Mouse (Mus musculus): ENCODE data around the gene Adam22.

Adam22 gene

DNA sequence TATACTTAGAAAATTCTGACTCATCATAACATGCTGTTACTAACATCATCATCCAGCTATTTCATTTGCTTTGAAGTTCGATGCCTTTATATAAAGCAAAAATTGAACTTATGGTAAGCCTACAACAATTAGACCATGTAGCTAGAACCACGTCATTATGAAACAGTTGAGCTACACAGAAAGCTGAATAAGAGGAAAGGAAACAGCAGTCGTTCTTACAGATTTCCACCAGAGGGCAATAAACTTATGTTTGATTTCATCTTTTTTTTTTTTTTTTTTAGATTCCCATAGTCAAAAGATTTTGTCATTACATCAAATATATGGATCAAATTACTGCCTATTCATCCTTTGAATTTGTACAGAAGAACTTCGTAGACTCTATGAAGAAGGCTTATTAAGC lies 203.2 kb downstream of the Adam22 start:
- no peak for DNase-seq (ENCODE audit: low read depth, low spot score)

DNA sequence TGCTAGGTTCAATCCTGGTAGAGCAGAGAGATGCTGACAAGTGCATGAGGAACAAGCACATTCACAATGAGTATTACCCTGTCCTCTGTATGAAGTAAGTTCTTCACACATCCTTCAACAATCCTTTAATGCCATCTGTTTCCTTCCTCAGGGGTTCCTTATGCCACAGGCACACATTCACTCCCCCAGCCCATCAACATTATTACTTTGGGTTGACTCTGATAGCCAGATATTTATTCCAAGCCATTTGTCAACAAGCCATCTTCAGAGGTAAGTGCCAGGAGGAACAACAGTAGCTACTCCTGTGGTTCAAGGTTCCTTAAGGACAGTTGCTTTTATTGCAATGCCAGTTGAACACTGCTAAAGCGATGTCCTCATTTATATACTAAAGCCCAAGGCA lies 216.3 kb downstream of the Adam22 start:
- DNase-seq (ENCODE audit: low read depth, low spot score), result no peak

DNA sequence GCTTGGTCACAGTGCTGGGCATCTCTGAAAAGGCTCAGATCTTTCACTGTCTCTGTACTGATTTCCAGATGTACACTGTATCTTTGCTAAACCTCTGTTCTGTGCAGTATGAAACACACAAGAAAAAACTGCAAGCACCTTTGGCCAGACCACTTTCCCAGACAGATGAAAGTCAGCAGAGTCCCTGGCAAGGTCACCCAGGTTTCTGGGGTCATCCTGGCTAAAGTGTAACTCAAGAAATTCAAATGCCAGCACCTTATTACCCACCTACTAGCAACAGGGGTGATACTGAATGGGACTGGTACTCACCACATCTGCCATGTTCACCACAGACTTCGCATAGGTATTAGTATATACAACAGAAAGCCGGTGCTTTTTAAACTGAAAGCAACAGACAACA lies 221.8 kb downstream of the Adam22 start:
- DNase-seq (ENCODE audit: low read depth, low spot score), result no peak

DNA sequence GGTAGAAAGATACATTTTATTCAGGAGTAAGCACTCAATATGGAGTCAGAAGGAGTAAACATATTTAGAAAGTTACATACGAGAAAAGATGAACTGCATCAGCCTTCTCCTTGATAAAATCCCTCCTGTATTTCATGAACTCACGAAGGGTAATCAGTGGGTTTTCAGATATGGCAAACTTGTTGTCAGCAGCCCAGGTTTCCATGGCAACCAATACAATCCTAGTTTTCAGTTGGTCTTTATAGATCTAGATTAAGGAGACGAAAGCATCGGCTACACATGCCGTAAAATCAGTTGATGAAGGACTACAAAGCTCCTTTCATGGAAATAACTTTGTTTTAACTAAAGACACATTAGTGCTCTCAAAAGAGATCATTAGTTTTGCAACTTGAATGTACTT lies 222.5 kb downstream of the Adam22 start:
- DNase-seq (ENCODE audit: low read depth, low spot score), result no peak

DNA sequence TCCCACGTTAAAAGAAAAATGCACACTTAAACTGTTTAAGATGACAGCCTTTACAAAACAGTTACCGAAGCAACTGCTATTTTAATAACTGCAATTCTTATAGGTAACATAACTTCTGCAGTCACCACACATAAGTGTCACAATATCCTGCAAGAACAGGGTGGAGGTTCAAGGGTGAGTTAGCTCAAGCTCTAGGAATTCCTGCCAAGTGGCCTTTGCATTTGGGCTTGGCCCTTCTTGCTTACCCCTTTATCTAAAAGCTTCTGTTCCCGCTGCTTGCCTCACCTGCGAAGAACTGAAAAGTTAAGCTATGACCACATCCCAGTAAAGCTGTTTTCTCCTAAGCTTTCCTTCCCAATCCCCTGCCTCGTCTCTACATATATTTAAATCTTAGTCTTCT lies 235.4 kb downstream of the Adam22 start:
- no peak for DNase-seq (ENCODE audit: low read depth, low spot score)

DNA sequence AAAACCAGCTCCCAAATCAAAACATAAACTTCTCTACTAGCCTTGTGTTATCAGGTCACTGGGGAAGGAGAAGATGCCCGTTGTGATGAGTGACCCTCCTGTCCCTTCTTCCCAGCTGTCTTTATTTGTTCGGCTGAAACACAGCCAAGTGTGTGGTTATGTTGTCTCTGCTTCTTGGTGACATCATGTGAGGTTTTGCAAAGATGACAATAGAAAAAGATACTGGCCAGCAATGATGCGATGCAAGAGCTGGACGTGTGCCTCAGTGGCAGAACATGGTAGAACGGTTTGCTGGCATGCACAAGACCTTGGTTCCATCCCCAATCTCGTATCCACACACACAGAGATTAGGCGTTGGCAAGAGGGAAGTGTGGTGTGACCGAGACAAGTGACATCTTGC lies 236.0 kb downstream of the Adam22 start:
- no peak for DNase-seq (ENCODE audit: low read depth, low spot score)

DNA sequence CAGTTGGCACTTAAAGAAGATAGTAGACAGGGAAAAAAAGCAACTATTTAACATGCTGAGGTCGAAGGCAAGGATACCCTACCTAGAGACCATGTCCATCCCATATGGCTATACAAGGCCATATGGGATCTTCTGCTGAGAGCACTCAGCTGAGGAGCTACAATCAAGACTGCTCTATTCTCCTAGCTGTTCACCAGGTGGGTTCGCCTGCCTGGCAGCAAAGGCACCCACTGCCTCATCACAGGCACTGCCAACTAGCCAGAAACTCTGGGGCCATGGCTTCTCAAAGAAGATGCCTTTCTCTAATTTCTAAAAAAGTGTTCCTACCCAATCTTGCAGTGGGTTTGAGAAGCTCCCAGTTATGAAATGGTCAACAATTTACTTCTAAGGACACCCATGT lies 238.2 kb downstream of the Adam22 start:
- DNase-seq (ENCODE audit: low read depth, low spot score), result no peak

DNA sequence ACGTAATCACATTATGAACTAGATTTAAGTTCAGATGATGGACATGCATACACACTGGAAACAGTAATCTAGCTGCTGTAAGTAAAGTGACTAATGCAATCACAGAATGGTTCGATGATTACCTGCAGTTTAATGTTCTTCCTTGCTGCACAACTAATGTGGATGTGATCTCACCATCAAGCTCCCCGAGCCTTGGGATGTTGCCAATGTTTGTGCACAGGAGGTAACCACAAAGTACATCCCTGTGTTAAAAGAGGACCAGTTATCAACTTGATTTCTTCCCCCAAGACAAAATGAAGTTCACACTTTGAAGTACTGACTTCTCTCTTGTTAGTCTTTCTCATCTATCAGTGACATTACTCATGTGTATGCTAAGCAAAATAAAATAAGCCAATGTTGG lies 247.0 kb downstream of the Adam22 start:
- no peak for DNase-seq (ENCODE audit: low read depth, low spot score)

DNA sequence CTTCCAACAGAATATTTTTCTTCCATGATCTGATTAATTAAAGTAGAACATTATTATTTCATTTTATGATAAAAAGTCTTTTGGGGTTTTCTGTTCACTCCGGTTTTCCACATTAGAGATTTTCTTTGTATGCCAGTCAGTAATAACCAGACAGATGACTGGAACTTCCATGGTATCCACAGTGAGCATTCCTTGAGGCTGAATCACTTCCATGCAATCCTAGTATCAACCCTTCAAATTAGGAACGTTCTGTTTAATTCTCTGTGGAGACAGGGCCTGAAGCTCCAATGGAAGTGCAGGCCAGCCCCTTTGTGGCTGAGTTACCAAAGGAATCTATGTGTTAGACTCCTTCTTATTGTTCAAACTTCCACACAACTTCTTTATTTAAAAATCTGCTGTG lies 247.9 kb downstream of the Adam22 start:
- no peak for DNase-seq (ENCODE audit: low read depth, low spot score)

DNA sequence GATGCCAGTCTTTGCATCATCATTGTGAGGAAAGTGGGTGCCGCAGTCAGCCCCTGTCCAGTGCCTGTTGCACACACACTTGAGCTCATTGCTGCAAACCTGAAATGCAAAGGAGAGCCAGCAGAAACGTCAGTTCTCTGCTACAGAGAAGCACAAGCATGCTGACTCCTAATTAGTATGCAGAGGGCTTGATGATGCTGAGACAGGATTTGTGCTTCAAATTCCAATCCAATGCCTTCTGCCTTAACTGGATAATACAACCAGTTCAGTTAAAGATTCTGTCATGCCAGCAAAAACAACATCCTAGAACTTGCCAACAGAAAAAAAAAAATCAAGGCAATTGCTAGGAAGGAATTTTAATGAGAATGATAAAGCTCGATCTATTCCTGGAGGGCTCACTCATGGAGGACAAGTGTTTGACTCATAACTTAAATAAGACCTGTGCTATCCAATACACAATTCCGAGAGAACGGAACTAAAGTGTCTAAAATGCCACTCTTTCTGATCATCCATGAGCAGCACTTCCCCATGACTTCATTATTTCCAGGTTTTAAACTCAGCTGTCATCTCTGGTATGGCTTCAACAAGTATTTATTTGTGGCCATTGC lies 251.3 kb downstream of the Adam22 start:
- no peak for DNase-seq (ENCODE audit: low read depth, low spot score)

DNA sequence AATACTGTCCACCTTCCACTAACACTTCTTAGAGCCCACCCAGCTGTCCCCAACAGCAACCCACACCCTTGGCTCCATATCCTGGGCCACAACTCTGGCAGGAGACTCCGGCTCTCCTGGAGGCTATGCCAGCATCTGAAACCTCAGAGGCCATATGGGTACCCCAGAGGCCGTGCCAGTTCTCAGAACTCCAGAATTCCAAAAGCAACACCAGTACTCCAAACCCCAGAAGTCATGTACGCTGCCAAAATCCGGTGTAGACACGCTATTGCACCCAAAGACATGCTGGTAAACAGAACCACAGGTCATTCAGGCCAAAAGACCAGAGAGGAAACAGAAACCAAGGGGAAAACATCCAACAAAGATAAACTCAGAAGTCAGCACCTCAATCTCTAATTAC lies 255.7 kb downstream of the Adam22 start:
- no peak for DNase-seq (ENCODE audit: low read depth, low spot score)

DNA sequence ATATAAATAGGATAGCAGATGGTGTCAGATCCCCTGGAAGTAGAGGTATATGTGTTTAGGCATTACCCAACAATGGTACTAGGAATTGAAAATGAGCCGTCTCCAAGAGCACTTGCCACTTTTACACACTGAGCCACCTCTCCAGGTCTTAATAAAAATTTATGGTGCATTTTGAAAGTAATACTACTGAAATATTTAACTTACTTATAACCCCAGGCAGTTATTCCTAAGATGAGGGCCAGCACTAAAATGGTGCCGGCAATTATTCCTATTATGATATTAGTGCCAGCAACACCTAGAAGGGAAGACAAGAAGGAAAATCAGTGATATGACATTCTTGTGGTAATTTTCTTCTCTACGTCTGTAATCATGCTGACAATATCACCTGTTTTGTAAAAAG lies 256.3 kb downstream of the Adam22 start:
- no peak for DNase-seq (ENCODE audit: low read depth, low spot score)

DNA sequence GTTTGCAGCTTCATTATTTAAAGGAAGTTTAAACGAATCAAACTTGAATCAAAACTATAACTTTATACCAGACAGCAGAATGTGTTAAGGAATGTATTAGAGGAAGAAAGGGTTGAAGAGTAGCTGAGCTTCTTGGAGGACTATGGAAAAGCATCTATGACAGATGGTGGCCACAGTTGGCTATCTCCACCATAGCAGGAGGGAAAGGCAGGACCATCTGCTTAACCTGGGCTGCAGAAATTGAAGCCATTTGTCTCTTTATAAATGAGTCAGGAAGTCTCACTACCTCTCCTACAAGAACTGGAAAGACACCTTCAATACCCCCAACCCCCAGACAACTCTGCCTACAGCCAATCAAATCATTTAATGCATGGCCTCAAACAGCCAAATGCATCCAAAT lies 272.3 kb downstream of the Adam22 start:
- DNase-seq (ENCODE audit: low read depth, low spot score), result no peak

DNA sequence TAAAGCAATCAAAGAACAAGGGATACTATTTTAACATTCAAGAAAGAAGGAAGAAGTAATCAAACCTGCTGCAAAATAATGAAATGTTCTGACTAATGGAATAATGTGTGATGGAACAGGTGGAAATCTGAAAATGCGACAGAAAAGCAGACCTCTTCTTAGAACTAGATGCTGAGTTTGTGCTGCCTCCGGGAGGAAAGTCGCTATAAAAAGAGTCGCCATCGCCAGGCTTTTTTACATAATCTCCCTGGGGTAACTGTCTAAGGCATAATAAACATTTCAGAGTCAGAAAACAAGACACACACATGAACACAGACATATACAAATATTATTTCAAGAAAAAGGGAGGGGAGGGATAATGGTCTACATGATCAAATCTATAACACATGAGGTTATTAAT lies 273.0 kb downstream of the Adam22 start:
- DNase-seq (ENCODE audit: low read depth, low spot score), result no peak

DNA sequence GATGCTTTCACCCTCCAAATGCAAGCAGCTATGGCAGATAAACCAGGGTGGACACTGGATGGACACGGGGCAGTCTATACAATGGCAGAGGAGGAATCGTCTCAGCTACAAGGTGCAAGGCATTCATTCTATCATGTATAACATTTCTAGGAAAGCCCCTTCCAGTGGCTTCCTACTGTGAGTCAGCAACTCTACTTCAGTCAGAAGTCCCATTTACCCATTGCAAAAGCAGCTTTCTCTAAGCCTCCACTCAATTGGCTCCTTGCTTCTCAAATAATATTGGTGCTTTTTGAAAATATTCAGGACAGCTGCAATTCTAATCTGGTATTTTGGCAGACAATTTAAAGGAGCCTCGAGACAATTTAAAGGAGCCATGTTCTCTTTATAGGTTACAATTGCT lies 279.8 kb downstream of the Adam22 start:
- DNase-seq (ENCODE audit: low read depth, low spot score), result no peak

DNA sequence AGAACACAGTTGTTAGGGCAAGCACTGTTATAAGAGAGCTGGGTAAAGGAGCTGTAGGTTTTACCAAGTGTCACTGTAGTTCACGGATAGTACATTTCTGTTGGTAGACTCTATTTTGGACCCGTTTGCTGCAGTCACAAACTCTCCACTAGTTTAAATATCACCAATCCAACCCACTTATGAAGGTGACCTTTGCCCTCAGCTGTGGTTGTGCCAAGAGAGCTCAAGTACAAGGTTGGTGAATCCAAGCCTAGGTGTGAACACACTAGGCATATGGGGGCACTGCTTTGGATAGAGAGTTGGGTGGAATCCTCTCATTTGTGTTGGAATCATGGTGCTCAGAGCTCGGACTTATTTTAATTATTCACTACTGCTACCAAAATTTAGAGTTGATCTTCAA lies 282.3 kb downstream of the Adam22 start:
- no peak for DNase-seq (ENCODE audit: low read depth, low spot score)

DNA sequence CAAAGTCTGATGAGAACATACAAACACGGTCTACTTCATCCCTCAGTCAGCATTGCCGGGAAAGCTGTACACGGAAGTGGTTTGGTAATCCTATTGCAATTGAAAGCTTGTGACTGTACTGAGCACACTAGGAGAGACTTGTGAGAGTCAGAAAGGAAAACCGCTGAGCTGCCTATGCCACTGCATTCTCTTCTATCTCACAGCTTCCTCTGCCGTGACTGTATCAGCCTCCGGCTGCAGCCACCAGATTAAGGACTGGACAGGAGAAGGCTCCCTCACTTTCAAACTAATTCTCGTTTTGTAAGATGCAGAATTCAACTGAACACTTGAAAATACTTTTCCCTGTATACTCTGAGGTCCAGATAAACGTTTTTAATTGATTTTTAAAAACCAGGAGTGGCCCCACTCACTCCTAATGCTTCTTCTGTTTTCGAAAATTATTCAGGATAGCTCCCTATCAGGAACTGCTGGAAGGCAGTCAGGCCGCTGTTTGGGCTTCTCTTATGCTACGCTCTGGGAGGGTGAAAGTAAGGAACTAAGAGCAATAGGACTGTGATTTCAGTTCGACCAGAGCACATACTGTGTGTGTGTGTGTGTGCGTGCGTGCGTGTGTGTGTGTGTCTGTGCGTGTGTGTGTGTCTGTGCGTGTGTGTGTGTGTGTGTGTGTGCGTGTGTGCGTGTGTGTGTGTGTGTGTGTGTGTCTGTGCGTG lies 285.0 kb downstream of the Adam22 start:
- no peak for DNase-seq (ENCODE audit: low read depth, low spot score)

DNA sequence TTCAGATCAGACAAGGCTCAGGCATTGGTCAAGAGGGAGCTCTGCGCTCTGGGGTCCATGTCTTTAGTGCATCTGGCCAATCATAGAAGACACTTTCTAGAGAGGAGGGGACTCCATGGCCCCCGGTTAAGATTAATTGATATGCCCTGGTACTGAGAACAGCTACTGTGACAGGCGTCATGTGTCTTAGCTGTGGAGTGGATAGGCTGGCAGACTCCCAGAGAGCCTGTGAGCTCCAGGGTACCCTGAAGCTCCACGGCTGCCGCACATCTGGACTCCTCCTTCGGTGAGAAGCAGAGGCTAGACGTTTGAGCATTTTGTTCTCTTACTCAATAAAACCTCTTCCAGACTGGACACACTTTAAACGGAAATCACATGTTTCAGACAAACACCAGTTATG lies 290.5 kb downstream of the Adam22 start:
- no peak for DNase-seq (ENCODE audit: low read depth, low spot score)

DNA sequence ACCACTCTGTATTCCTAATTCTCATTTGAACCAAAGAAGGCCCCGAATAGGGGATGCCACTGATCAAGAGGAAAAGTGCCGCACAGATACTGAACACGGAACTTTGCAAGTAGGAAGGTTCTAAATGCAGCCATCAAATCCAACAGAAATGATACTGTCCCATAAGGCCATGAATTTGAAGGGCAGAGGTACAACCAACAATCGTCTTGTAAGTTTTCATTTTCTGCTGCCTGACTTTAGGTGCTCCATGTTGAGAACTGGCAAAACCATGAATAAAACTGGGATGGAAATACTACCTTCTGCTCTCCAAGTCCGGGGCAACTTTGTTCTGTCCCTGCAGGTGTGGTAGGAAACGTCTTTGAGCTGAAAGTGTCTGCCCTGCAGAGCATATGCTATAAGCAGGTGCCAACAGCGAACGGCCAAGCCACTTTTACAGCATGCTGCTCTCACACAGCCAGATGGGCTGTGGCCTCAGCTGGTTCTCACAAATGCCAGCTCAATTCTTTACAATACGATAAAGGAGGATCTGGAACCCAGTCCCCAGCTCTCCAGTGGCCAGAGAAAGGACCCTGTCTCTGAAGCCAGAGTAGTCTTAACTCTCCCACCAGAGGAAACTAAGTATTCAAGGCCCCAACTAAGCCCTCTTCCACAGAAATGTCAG lies 293.9 kb downstream of the Adam22 start:
- DNase-seq (ENCODE audit: low read depth, low spot score), result no peak

DNA sequence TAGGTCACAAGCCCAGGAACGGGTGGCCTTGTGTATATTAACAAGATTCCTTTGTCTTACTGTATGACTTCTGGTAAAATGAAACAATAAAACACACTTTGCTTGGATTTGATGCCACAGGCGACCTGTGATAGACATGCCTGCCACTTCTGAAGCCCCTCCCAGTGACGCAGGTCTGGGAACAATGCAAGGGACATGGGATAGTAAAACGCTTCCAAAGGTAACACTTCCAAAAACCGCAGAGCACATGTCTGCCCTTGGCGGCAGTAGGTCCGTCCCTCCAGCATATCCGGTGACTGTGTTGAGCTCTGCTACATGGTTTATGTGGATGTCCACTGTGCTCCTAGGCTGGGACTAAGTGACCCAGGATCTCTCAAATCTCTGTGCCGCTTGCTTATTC lies 294.6 kb downstream of the Adam22 start:
- DNase-seq (ENCODE audit: low read depth, low spot score), result no peak

DNA sequence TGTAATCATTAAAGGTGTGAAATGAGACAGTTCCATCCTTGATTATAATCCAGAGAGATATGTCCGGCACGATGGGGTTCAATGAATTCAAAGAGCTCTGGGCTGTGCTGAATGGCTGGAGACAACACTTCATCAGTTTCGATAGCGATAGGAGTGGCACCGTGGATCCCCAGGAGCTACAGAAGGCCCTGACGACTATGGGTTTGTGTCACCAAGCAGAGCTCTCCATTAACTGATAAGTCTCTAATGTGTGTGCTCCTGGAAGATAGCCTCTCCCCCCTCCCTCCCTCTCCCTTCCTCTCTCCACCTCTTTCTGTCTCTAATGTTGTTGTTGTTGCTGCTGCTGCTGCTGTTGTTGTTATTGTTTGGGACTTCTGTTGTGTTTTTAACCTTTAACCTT lies 304.8 kb downstream of the Adam22 start:
- no peak for DNase-seq (ENCODE audit: low read depth, low spot score)

DNA sequence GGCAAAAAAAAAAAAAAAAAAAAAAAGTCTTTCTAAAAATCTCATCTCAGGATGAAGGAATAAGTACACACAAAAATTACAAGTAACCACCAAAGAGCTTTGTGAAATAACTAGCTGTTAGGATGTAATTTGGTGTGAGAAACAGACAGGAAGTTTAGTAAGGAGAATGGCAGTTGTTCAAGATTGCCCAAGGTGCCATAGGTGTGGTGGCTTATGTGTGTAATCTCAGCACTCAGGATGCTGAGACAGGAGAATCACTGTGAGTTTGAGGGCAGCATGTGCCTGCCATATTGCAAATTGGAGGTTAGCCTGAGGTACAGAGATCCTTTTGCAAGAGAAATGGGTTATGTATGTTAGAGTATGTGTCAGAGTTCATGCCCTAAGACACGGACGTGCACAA lies 305.5 kb downstream of the Adam22 start:
- no peak for DNase-seq (ENCODE audit: low read depth, low spot score)

DNA sequence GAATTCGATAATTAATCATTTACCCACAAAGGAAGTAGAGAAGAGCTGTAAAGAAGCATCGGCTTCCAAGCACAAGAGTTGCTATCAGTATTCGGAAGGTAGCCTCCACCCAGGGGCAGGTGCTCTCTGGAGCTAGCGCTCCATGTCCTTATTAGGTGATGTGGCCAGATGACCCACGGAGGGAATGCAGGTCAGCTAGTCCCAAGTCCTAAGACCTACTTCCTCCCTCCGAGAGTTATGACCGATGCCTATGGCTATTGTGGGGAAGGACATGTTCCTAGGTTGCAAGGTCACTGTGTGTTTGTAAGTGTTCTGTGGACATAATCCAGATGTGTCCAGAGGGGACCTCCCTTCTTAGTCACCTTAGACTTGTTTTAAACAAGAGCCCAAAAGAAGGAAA lies 309.9 kb downstream of the Adam22 start:
- DNase-seq (ENCODE audit: low read depth, low spot score), result no peak

DNA sequence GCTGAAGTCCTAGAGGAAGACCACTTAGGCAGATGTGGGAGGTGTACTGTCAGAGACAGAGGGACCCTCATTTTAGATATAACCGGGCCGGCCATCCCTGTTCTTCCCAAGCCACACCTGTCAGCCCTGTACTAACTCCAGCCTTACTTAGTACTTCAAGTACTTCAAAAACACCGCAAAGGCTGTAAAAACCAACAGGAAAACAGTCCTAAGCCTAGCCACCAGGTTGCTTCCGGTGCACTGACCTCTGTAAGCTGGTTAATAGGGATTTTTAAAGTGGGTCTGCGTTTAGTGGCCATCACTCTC lies 311.0 kb downstream of the Adam22 start:
- no peak for DNase-seq (ENCODE audit: low read depth, low spot score)

All from CD4-positive, CD25-positive, alpha-beta regulatory T cell, adult 2 months (primary cell).